Mouse (Mus musculus): ENCODE results near the gene Sycp1. TPM values are rescaled to one million over a fixed set of nuclear protein-coding genes. Genes with fewer than 3 reads are reported as not detected.

Gene Sycp1
- polyA plus RNA-seq, 1 experiment from 2014 or later: 0.06 TPM

DNA sequence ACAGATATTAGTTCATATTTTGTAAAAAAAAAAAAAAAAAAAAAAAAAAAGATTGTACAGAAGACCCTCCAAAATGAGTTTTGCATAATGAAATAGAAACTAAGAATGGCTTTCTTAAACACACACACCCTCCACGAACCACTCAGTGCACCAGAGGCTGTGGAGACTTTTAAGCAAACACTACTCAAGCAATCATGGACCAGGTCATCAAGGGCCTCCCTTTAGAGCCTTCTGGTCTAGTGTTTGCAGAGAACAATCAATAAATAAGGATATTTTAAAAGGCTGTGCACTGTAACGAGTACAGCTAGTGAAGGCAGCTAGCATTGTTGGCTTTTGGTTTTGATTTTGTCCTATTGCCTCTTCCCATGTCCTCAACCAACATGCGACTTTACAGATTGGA is 10.4 kb upstream of the Sycp1 start:
- no peaks in the 10 kb centered on the region for H3K36me3 ChIP-seq
- H3K4me2 ChIP-seq: no peak overlapping the region
- no peak overlapping the region for H3K27ac ChIP-seq
- no peaks in the 10 kb centered on the region for H3K27me3 ChIP-seq
- no peak overlapping the region for H3K9ac ChIP-seq
- H3K4me1 ChIP-seq (replicated peaks): no peaks in the 10 kb centered on the region
- ATAC-seq (ENCODE audit: low read depth): no peak
- DNase-seq: no peak
- WGBS (ENCODE audit: insufficient replicate concordance): 58% methylated on average over 3 of the region's 3 CpGs
- no peaks in the 10 kb centered on the region for H3K9me3 ChIP-seq (replicated peaks)
- no peak overlapping the region for H3K4me3 ChIP-seq (replicated peaks)

DNA sequence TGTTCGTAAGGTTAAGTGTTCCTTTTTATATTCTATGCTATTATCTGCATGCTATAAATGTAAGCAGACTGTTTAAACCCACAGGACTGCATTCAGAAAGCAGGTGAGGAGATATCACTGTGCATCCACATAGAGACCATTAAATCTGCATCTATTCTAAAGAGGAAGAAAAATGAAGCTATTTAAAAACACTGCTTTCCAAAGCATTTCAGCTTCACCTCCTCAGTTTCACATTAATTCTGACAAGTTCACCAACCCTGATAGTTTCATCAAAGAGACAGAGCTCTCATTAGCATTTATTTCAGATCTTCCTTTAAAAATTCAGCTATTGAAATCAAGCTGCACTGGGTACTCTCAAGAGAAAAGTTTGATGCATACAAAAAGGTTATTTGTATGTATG is 2.2 kb upstream of the Sycp1 start:
- H3K36me3 ChIP-seq: no peaks in the 10 kb centered on the region
- H3K27ac ChIP-seq: no peak overlapping the region
- H3K4me2 ChIP-seq: no peak overlapping the region
- H3K9me3 ChIP-seq (replicated peaks): no peaks in the 10 kb centered on the region
- H3K4me1 ChIP-seq (replicated peaks): no peaks in the 10 kb centered on the region
- ATAC-seq (ENCODE audit: low read depth): no peak
- DNase-seq: no peak
- H3K27me3 ChIP-seq: no peaks in the 10 kb centered on the region
- H3K4me3 ChIP-seq (replicated peaks): no peak overlapping the region
- WGBS (ENCODE audit: insufficient replicate concordance): 76% methylated on average over 1 of the region's 1 CpGs
- H3K9ac ChIP-seq: no peak overlapping the region

DNA sequence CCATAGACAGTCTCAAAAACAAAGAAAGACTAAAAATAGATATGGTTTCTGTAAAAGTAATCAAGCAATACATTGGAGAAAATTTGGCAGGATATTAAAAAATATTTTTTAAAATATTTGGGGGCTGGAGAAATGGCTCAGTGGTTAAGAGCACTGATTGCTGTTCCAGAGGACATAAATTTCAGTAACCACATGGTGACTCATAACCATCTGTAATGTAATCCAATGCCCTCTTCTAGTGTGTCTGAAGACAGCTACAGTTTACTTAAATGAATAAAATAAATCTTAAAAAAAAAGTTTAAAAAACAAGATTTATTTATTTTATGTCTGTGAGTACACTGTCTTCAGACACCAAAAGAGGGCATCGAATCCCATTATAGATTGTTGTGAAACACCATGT is 36.8 kb downstream of the Sycp1 start:
- no peak for DNase-seq
- Histone ChIP-seq H3K4me1 (replicated peaks) (no peaks in the 10 kb centered on the region), H3K9ac (no peak overlapping the region), H3K9me3 (replicated peaks) (no peaks in the 10 kb centered on the region), H3K27me3 (no peaks in the 10 kb centered on the region), H3K4me3 (replicated peaks) (no peak overlapping the region), H3K36me3 (no peaks in the 10 kb centered on the region), H3K27ac (no peak overlapping the region), H3K4me2 (no peak overlapping the region)
- WGBS (ENCODE audit: insufficient replicate concordance): 73% methylated on average over 1 of the region's 1 CpGs
- ATAC-seq (ENCODE audit: low read depth): no peak

DNA sequence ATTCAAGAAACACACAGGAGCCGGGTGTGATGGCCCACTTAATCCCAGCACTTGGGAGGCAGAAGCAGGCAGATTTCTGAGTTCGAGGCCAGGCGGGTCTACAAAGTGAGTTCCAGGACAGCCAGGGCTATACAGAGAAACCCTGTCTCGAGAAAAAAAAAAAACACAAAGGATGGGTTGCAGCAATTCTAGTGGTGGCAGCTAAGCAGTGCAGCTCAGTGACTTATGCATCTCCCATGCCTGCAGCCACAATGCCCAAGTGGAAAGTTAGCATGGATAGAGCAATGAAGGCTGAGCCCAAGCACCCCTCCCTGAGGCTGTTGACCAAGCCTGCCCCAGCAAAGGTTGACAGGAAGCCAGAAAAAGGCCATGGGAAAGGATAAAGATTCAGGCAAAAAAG is 55.4 kb downstream of the Sycp1 start:
- H3K4me1 ChIP-seq (replicated peaks): no peaks in the 10 kb centered on the region
- no peak overlapping the region for H3K27ac ChIP-seq
- H3K27me3 ChIP-seq: no peaks in the 10 kb centered on the region
- no peak overlapping the region for H3K4me3 ChIP-seq (replicated peaks)
- ATAC-seq (ENCODE audit: low read depth): no peak
- WGBS (ENCODE audit: insufficient replicate concordance): 50% methylated on average over 4 of the region's 4 CpGs
- no peaks in the 10 kb centered on the region for H3K36me3 ChIP-seq
- no peak for DNase-seq
- no peaks in the 10 kb centered on the region for H3K9me3 ChIP-seq (replicated peaks)
- H3K9ac ChIP-seq: no peak overlapping the region
- H3K4me2 ChIP-seq: no peak overlapping the region

DNA sequence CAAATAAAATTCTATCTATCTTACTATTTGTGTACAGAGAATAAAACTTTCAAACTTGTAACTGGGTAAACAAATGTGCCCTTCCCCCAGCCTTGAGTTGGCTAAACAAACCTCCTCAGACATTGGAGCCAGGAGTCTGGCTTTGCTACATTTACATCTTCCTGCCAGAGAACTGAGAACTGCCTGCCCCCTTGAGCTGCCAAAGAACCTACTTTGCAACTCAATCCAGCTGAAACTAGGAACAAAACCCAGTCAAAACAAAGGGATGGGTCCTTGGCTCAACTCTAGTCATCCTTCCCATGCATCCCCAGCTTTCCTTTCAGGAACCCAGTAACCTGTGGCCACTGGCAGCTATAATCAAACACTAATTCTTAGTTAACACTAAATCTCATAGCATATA is 87.2 kb downstream of the Sycp1 start:
- Histone ChIP-seq H3K27me3 (no peaks in the 10 kb centered on the region), H3K9me3 (replicated peaks) (no peaks in the 10 kb centered on the region), H3K36me3 (no peaks in the 10 kb centered on the region), H3K4me2 (no peak overlapping the region), H3K9ac (no peak overlapping the region), H3K4me1 (replicated peaks) (no peaks in the 10 kb centered on the region), H3K27ac (no peak overlapping the region), H3K4me3 (replicated peaks) (no peak overlapping the region)
- DNase-seq (no peak), ATAC-seq (ENCODE audit: low read depth) (no peak)

DNA sequence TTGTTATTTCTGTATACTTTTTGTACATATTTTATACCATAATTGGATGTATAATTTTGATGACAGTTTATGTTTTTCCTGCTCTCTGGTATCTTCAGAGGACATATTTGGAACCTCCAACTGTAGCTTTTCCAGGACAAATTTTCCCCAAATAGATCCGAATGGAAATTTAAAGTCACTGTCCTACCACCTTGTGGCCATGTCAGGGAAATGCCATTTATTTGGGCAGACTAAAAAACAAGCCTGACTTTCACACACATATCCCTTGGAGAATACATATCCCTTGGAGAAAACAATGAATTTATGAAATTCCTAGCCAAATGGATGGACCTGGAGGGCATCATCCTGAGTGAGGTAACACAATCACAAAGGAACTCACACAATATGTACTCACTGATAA is 93.5 kb downstream of the Sycp1 start:
- Histone ChIP-seq H3K4me2 (no peak overlapping the region), H3K27ac (no peak overlapping the region), H3K9ac (no peak overlapping the region), H3K27me3 (no peaks in the 10 kb centered on the region), H3K4me3 (replicated peaks) (no peak overlapping the region), H3K36me3 (no peaks in the 10 kb centered on the region), H3K9me3 (replicated peaks) (no peaks in the 10 kb centered on the region), H3K4me1 (replicated peaks) (no peaks in the 10 kb centered on the region)
- no peak for DNase-seq
- 25% methylated on average over 1 of the region's 1 CpGs for WGBS (ENCODE audit: insufficient replicate concordance)
- ATAC-seq (ENCODE audit: low read depth): no peak

DNA sequence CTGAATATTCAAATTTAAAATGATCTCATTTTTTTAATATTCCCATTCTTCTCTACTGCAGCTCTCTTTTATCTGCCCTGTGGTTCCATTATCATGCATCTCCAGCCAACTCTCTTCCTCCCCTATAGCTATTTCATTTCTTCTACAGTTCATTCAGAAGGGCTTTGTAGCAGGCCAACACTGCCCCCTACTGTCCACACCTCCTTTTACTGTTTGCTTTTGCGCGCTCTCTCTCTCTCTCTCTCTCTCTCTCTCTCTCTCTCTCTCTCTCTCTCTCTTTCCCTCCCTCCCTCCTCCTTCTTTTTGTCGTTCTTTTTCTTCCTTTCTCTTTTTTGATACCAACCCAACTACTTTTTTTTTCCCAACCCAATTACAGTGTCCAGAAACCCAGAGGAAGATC is 132.0 kb downstream of the Sycp1 start:
- no peak overlapping the region for H3K9ac ChIP-seq
- H3K4me3 ChIP-seq (replicated peaks): no peak overlapping the region
- DNase-seq (peak; percentile 15), ATAC-seq (ENCODE audit: low read depth) (no peak)
- WGBS (ENCODE audit: insufficient replicate concordance): 6% methylated on average over 3 of the region's 3 CpGs
- H3K4me1 ChIP-seq (replicated peaks): no peaks in the 10 kb centered on the region
- H3K27ac ChIP-seq: no peak overlapping the region
- H3K36me3 ChIP-seq: no peaks in the 10 kb centered on the region
- no peak overlapping the region for H3K4me2 ChIP-seq
- no peaks in the 10 kb centered on the region for H3K9me3 ChIP-seq (replicated peaks)
- H3K27me3 ChIP-seq: no peaks in the 10 kb centered on the region

DNA sequence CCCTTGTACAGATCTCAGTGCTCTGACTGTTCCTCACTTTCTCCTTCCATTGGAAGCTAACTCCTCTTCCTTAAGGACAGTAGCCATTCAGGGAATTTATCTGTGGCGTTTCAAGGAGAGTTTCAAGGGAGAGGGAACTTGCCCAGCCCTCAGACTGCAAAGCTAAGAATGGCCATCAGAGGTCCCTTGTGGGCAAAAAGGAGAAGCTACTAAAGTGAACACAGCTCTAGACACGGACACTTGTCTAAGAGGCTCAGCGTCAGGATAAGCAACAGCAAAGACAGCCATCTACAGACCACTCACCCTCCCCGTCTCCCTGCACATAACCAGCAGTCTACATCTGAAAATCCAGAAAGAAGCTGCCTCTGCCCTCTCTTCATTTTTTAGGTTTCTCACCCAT is 148.5 kb downstream of the Sycp1 start:
- H3K4me2 ChIP-seq: no peak overlapping the region
- ATAC-seq (ENCODE audit: low read depth) (no peak), DNase-seq (no peak)
- H3K27me3 ChIP-seq: no peaks in the 10 kb centered on the region
- no peak overlapping the region for H3K9ac ChIP-seq
- no peaks in the 10 kb centered on the region for H3K36me3 ChIP-seq
- H3K27ac ChIP-seq: no peak overlapping the region
- H3K4me1 ChIP-seq (replicated peaks): no peaks in the 10 kb centered on the region
- H3K9me3 ChIP-seq (replicated peaks): no peaks in the 10 kb centered on the region
- 12% methylated on average over 4 of the region's 4 CpGs for WGBS (ENCODE audit: insufficient replicate concordance)
- no peak overlapping the region for H3K4me3 ChIP-seq (replicated peaks)

DNA sequence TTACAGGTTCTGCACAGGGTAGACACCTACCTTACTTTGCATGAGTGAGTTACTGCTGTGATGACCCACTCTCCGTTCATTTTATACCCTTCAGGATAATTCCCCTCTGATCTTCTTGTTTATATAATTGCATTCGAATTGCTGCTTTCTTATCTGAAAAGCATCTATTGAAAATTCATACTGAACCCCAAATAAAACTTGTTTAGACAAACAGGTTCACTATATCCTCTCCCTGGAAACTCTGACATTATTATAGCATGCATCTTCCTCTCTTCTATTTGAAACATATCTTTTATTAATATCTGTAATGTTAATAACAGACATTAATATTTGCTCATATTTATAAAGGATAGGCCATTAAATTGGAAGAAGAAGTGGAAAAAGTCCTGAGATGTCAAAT is 153.3 kb downstream of the Sycp1 start, which contains the start of gene Tshb:
Tshb (minus strand) TSS at position 101 of the 400 bp plus-strand sequence.
- Histone ChIP-seq H3K27ac (no peak within 1 kb of the TSS), H3K4me2 (no peak within 1 kb of the TSS), H3K9me3 (replicated peaks) (no peaks in the 10 kb centered on the region), H3K4me1 (replicated peaks) (no peaks in the 10 kb centered on the region), H3K4me3 (replicated peaks) (no peak within 1 kb of the TSS), H3K36me3 (no peaks in the 10 kb centered on the region), H3K27me3 (no peaks in the 10 kb centered on the region), H3K9ac (no peak within 1 kb of the TSS)
- ATAC-seq (ENCODE audit: low read depth): no peak
- 40% methylated on average over 2 of the region's 2 CpGs for WGBS (ENCODE audit: insufficient replicate concordance)
- no peak for DNase-seq

DNA sequence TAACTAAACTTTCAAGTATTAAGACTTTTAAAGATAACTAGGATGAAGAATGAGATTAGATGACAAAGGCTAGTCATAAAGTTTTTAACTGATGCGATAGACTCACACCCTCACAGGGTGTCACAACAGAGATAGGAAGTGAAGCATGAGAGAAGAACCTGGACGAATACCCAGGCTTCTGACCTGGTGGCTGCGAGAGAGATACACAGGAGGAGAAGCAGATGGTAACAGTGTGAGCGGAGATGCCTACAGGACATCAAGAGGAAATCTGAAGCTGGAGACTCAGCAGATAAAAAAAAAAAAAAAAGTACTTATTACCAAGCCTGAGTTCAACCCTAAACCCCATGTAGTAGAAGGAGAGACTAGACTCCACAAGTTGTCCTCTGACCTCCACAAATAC is 162.9 kb downstream of the Sycp1 start:
- Histone ChIP-seq H3K4me2 (no peak overlapping the region), H3K4me1 (replicated peaks) (no peaks in the 10 kb centered on the region), H3K9ac (no peak overlapping the region), H3K27ac (no peak overlapping the region), H3K36me3 (no peaks in the 10 kb centered on the region), H3K9me3 (replicated peaks) (no peaks in the 10 kb centered on the region), H3K4me3 (replicated peaks) (no peak overlapping the region), H3K27me3 (no peaks in the 10 kb centered on the region)
- DNase-seq: no peak
- WGBS (ENCODE audit: insufficient replicate concordance): 55% methylated on average over 4 of the region's 4 CpGs
- ATAC-seq (ENCODE audit: low read depth): no peak

Other genes with a start within 250 kb of the Sycp1 start
- 1.9 and 2.1 TPM in 2 replicates for gene Tspan2, start 201.6 kb downstream of the Sycp1 start, polyA plus RNA-seq (2015; fragmentation: Nextera tagmentation; extraction: Ambion mirVana)
- gene Tshb, start 153.4 kb downstream of the Sycp1 start, polyA plus RNA-seq (2015; fragmentation: Nextera tagmentation; extraction: Ambion mirVana): 0.15 TPM in 1 of 2 replicates, not detected in the other
- 4.0 and 4.6 TPM in 2 replicates for gene Nr1h5, start 28.0 kb upstream of the Sycp1 start, polyA plus RNA-seq (2015; fragmentation: Nextera tagmentation; extraction: Ambion mirVana)
- 17.4 and 18.9 TPM in 2 replicates for gene Sike1, start 59.6 kb upstream of the Sycp1 start, polyA plus RNA-seq (2015; fragmentation: Nextera tagmentation; extraction: Ambion mirVana)
- 136 and 170 TPM in 2 replicates for gene Csde1, start 84.3 kb upstream of the Sycp1 start, polyA plus RNA-seq (2015; fragmentation: Nextera tagmentation; extraction: Ambion mirVana)
- gene Nras, start 122.2 kb upstream of the Sycp1 start, polyA plus RNA-seq (2015; fragmentation: Nextera tagmentation; extraction: Ambion mirVana): 45.1 and 47.1 TPM in 2 replicates
- 0.17 and 0.38 TPM in 2 replicates for gene Ampd1, start 137.9 kb upstream of the Sycp1 start, polyA plus RNA-seq (2015; fragmentation: Nextera tagmentation; extraction: Ambion mirVana)
- gene Dennd2c, start 166.5 kb upstream of the Sycp1 start, polyA plus RNA-seq (2015; fragmentation: Nextera tagmentation; extraction: Ambion mirVana): 8.6 and 9.7 TPM in 2 replicates
- 211 and 253 TPM in 2 replicates for gene Bcas2, start 235.6 kb upstream of the Sycp1 start, polyA plus RNA-seq (2015; fragmentation: Nextera tagmentation; extraction: Ambion mirVana)

Data from liver, embryonic 13.5 days (tissue).